Mouse (Mus musculus): ENCODE data around the gene Dennd2d.

GRCm38 (mm10) chr3:106490239-106490638 lies 8.0 kb downstream of the Dennd2d start:
- TF ChIP-seq GATA1 (IDR thresholded peaks at IDR 0.05; ENCODE audit: borderline replicate concordance, low read length) (no peak), FLI1 (IDR thresholded peaks at IDR 0.05; ENCODE audit: low read length) (no peak)
